Mouse (Mus musculus) G1E (cell line): ENCODE results near the gene Spryd7.

Experiments used
- CTCF ChIP-seq: IDR thresholded peaks from 2 replicates; pipeline ENCODE4 v1.5.1; 2012; ENCODE audit warnings: low read depth, low read length, inconsistent platforms, mixed read lengths
- GATA1 ChIP-seq: IDR thresholded peaks from 2 replicates; pipeline ENCODE4 v1.6.1; 2012; ENCODE audit warnings: borderline replicate concordance, low read length, inconsistent platforms, mixed read lengths
- POLR2AphosphoS5 ChIP-seq: IDR thresholded peaks from 2 replicates; pipeline ENCODE4 v1.6.1; 2012; ENCODE audit warnings: low read depth, low read length, inconsistent platforms; ENCODE audit not compliant: insufficient replicate concordance
- TAL1 ChIP-seq: conservative IDR thresholded peaks from 2 replicates; pipeline ENCODE4 v1.6.1; 2012; ENCODE audit warnings: low read depth, low read length, inconsistent platforms, mixed read lengths

- TF ChIP-seq POLR2AphosphoS5 (no peak), CTCF (no peak), GATA1 (no peak), TAL1 (no peak)
These were observed 19.9 kb downstream of the Spryd7 start for GRCm38 (mm10) chr14:61536631-61537264.
